Mouse (Mus musculus) thymus, adult 2 months (tissue): ENCODE measurements at regions not wholly inside any gene's neighbourhood (a gene's known extent, or its start where the extent isn't known, plus 50 kb on each side); places are given as distances from the start of the nearest gene placed in this dataset.

Source experiments
- DNase-seq: peaks from one replicate; pipeline ENCODE4 v3.0.0; 2021
- H3K27ac ChIP-seq: fragments of 200-500 bp; 2 replicates; pipeline ENCODE4 v1.5.1; 2012; ENCODE audit warnings: low read length, control low read depth; ENCODE audit not compliant: control insufficient read depth, insufficient read depth
- H3K27me3 ChIP-seq: fragments of 200-500 bp; 2 replicates; pipeline ENCODE4 v1.6.1; 2012; ENCODE audit warnings: mild to moderate bottlenecking, low read length, moderate library complexity, mixed read lengths; ENCODE audit not compliant: control insufficient read depth, insufficient read depth
- H3K36me3 ChIP-seq: fragments of 200-500 bp; 2 replicates; pipeline ENCODE4 v1.6.1; 2012; ENCODE audit warnings: mild to moderate bottlenecking, low read length, moderate library complexity; ENCODE audit not compliant: control insufficient read depth, insufficient read depth
- H3K4me1 ChIP-seq: fragments of 200-500 bp; replicated peaks from 2 replicates; pipeline ENCODE4 v1.6.1; 2012; ENCODE audit warnings: low read length; ENCODE audit not compliant: control insufficient read depth, insufficient read depth
- H3K4me3 ChIP-seq: fragments of 200-500 bp; 2 replicates; pipeline ENCODE4 v1.5.1; 2012; ENCODE audit warnings: mild to moderate bottlenecking, low read length, control low read depth, moderate library complexity; ENCODE audit not compliant: control insufficient read depth, insufficient read depth
- CTCF ChIP-seq: fragments of 200-500 bp; IDR thresholded peaks from 2 replicates; pipeline ENCODE4 v1.5.1; 2012; ENCODE audit warnings: mild to moderate bottlenecking, control low read depth, low read length, moderate library complexity, borderline replicate concordance; ENCODE audit not compliant: control insufficient read depth, poor library complexity, insufficient read depth; ENCODE audit errors: extremely low read depth
- POLR2A ChIP-seq: fragments of 200-500 bp; IDR thresholded peaks from 2 replicates; pipeline ENCODE4 v1.6.1; 2012; ENCODE audit warnings: mild to moderate bottlenecking, low read length, control low read depth, moderate library complexity; ENCODE audit not compliant: control insufficient read depth, poor library complexity, insufficient read depth; ENCODE audit errors: extremely low read depth
- WGBS: fragments of 180-500 bp; shearing (Covaris S2); methylation state at CpG from one replicate; pipeline ENCODE4 v1.1.7; 2018; 5-methylcytosine and 5-hydroxymethylcytosine counted together

- WGBS, result 92% methylated on average over 3 of the region's 3 CpGs
- Histone ChIP-seq H3K4me1 (no peaks in the 10 kb centered on the region), H3K4me3 (no peak overlapping the region), H3K27me3 (no peaks in the 10 kb centered on the region), H3K27ac (no peak overlapping the region), H3K36me3 (no peaks in the 10 kb centered on the region)
- DNase-seq, result no peak
- no peak for TF ChIP-seq CTCF
These were observed 87.0 kb upstream of the Foxq1 start for GRCm38 (mm10) chr13:31468983-31469382.

GRCm38 (mm10) chr13:31472366-31472765 is 83.6 kb upstream of the Foxq1 start:
- Histone ChIP-seq H3K27ac (no peak overlapping the region), H3K4me3 (no peak overlapping the region), H3K27me3 (no peaks in the 10 kb centered on the region), H3K4me1 (no peaks in the 10 kb centered on the region), H3K36me3 (no peaks in the 10 kb centered on the region)
- DNase-seq, result no peak
- 96% methylated on average over 5 of the region's 5 CpGs for WGBS
- TF ChIP-seq CTCF (no peak), POLR2A (no peak)

GRCm38 (mm10) chr13:31472804-31473203 is 83.1 kb upstream of the Foxq1 start:
- no peaks in the 10 kb centered on the region for H3K36me3 ChIP-seq
- 72% methylated on average over 4 of the region's 4 CpGs for WGBS
- TF ChIP-seq CTCF (no peak), POLR2A (no peak)

GRCm38 (mm10) chr13:31473275-31473674 is 82.7 kb upstream of the Foxq1 start:
- Histone ChIP-seq H3K27me3 (no peaks in the 10 kb centered on the region), H3K4me1 (no peaks in the 10 kb centered on the region), H3K4me3 (no peak overlapping the region), H3K36me3 (no peaks in the 10 kb centered on the region), H3K27ac (no peak overlapping the region)
- TF ChIP-seq POLR2A (no peak), CTCF (no peak)
- no peak for DNase-seq
- WGBS, result 86% methylated on average over 1 of the region's 1 CpGs

More at GRCm38 (mm10) chr13:31472804-31473203, 83.1 kb upstream of the Foxq1 start:
- H3K4me3 ChIP-seq, result no peak overlapping the region
- no peak for DNase-seq
- no peak overlapping the region for H3K27ac ChIP-seq
- no peaks in the 10 kb centered on the region for H3K27me3 ChIP-seq
- H3K4me1 ChIP-seq, result no peaks in the 10 kb centered on the region

GRCm38 (mm10) chr13:31475845-31476244 is 80.1 kb upstream of the Foxq1 start:
- no peak overlapping the region for H3K4me3 ChIP-seq
- no peaks in the 10 kb centered on the region for H3K4me1 ChIP-seq
- DNase-seq, result no peak
- TF ChIP-seq CTCF, result no peak
- no peak for TF ChIP-seq POLR2A
- no peaks in the 10 kb centered on the region for H3K27me3 ChIP-seq
- H3K36me3 ChIP-seq, result no peaks in the 10 kb centered on the region
- no peak overlapping the region for H3K27ac ChIP-seq
- 89% methylated on average over 3 of the region's 3 CpGs for WGBS

- H3K4me1 ChIP-seq, result no peaks in the 10 kb centered on the region
- DNase-seq, result no peak
- no peaks in the 10 kb centered on the region for H3K27me3 ChIP-seq
- 58% methylated on average over 1 of the region's 1 CpGs for WGBS
- TF ChIP-seq CTCF (no peak), POLR2A (no peak)
- no peaks in the 10 kb centered on the region for H3K36me3 ChIP-seq
- H3K4me3 ChIP-seq, result no peak overlapping the region
- no peak overlapping the region for H3K27ac ChIP-seq
These were observed 78.6 kb upstream of the Foxq1 start for GRCm38 (mm10) chr13:31477171-31477867.
